Comparison of ENCODE assay signal across 18 mouse cellular contexts in genomic region chr2:74745540-74746297, GRCm38 (mm10). TPM values are rescaled to one million over a fixed set of nuclear protein-coding genes. Genes with fewer than 3 reads are reported as not detected.
DNase-seq lines count a peak whose midpoint lies in the region; ATAC-seq and TF ChIP-seq lines count a peak whose summit lies in the region.
"Had no signal": no experiment of that assay in that cellular context is flagged by ENCODE, and none has a peak within 500 bp of the region (broad histone marks: within the 10 kb centered on the region; RNA-seq: fewer than 3 reads in every experiment).

No protein-coding gene starts in this region.

- no peak for TF ChIP-seq CTCF in heart, adult 2 months (IDR thresholded peaks at IDR 0.05)
- TF ChIP-seq CTCF in stomach, postnatal 0 days (IDR thresholded peaks at IDR 0.05; ENCODE audit: low read depth) = no peak

- no peak overlapping the region for H3K9ac ChIP-seq in heart, adult 2 months (ENCODE audit: low read depth, low read length)
- no peak overlapping the region for H3K9ac ChIP-seq in stomach, embryonic 14.5 days (replicated peaks; ENCODE audit: low read depth, low read length)
- no peak overlapping the region for H3K9ac ChIP-seq in stomach, postnatal 0 days (ENCODE audit: low read length)
- H3K9ac ChIP-seq: heart, embryonic 12.5 days had no signal

- no peak overlapping the region for H3K4me2 ChIP-seq in stomach, embryonic 14.5 days (replicated peaks; ENCODE audit: low read depth, low read length)
- H3K4me2 ChIP-seq in stomach, postnatal 0 days (replicated peaks; ENCODE audit: low read depth) = no peak overlapping the region

- ATAC-seq in stomach, embryonic 14.5 days (ENCODE audit: insufficient number of reproducible peaks, insufficient read depth, low FRiP score, low read depth) = no peak
- no peak for ATAC-seq in stomach, postnatal 0 days (ENCODE audit: low FRiP score, low TSS enrichment)
- ATAC-seq: activated CD4-positive, CD25-positive, alpha-beta regulatory T cell, adult 4 months had no signal

- H3K4me3 ChIP-seq in heart, embryonic 10.5 days = no peak overlapping the region
- no peak overlapping the region for H3K4me3 ChIP-seq in heart, adult 2 months
- no peak overlapping the region for H3K4me3 ChIP-seq in stomach, embryonic 14.5 days (ENCODE audit: low read depth, low read length)
- H3K4me3 ChIP-seq in stomach, postnatal 0 days (ENCODE audit: low read depth, low read length) = no peak overlapping the region
- no peak overlapping the region for H3K4me3 ChIP-seq in limb, embryonic 10.5 days

- H3K4me1 ChIP-seq in heart, embryonic 10.5 days = peaks cover 28% of the 10 kb centered on the region
- no peaks in the 10 kb centered on the region for H3K4me1 ChIP-seq in heart, adult 2 months (ENCODE audit: control insufficient read depth, insufficient read depth, low read length)
- no peaks in the 10 kb centered on the region for H3K4me1 ChIP-seq in stomach, embryonic 14.5 days (ENCODE audit: control insufficient read depth, insufficient read depth, low read length)
- no peaks in the 10 kb centered on the region; the same call in 1 of the 2 replicates for H3K4me1 ChIP-seq in stomach, postnatal 0 days (replicated peaks; ENCODE audit: control insufficient read depth, insufficient read depth)
- H3K4me1 ChIP-seq in limb, embryonic 10.5 days = peaks cover 69% of the 10 kb centered on the region

- no peaks in the 10 kb centered on the region for H3K9me3 ChIP-seq in heart, embryonic 10.5 days
- no peaks in the 10 kb centered on the region for H3K9me3 ChIP-seq in stomach, embryonic 14.5 days (ENCODE audit: control insufficient read depth, low read depth, low read length)
- H3K9me3 ChIP-seq in stomach, postnatal 0 days (ENCODE audit: control insufficient read depth, low read length) = no peaks in the 10 kb centered on the region
- no peaks in the 10 kb centered on the region for H3K9me3 ChIP-seq in limb, embryonic 10.5 days (replicated peaks)
- H3K9me3 ChIP-seq: heart, embryonic 12.5 days had no signal

- peak; percentile 72 for DNase-seq in heart, embryonic 10.5 days (ENCODE audit: low spot score)
- no peak for DNase-seq in heart, adult 2 months
- no peak for DNase-seq in stomach, postnatal 0 days (ENCODE audit: low spot score)
- DNase-seq in limb, embryonic 10.5 days (ENCODE audit: low spot score) = peak; percentile 42
- no peak for DNase-seq in lung, postnatal 10 days
- DNase-seq in retina, embryonic 14.5 days (ENCODE audit: low spot score) = no peak
- DNase-seq in right cerebral cortex, postnatal 4 days = no peak
- DNase-seq: cerebellum, adult 9-10 months; kidney, postnatal 25 days; layer of hippocampus, postnatal 36 days; spleen, adult 18-20 months; thymus, adult 18-20 months had no signal

- no peak for TF ChIP-seq EP300 in heart, adult 2 months (IDR thresholded peaks at IDR 0.05; ENCODE audit: insufficient read depth, low read depth, low read length)
- no peak for TF ChIP-seq EP300 in stomach, postnatal 0 days (optimal IDR thresholded peaks at IDR 0.05)

- H3K36me3 ChIP-seq in heart, embryonic 10.5 days = no peaks in the 10 kb centered on the region
- no peaks in the 10 kb centered on the region for H3K36me3 ChIP-seq in heart, adult 2 months (ENCODE audit: control insufficient read depth, insufficient read depth, low read length)
- H3K36me3 ChIP-seq in stomach, embryonic 14.5 days (ENCODE audit: control insufficient read depth, insufficient read depth, low read length) = no peaks in the 10 kb centered on the region
- no peaks in the 10 kb centered on the region for H3K36me3 ChIP-seq in stomach, postnatal 0 days (ENCODE audit: control insufficient read depth, insufficient read depth, low read length)
- 0 out of 2 replicates have a peak, but pooled peaks cover 3% of the 10 kb centered on the region for H3K36me3 ChIP-seq in limb, embryonic 10.5 days
- H3K36me3 ChIP-seq: heart, embryonic 12.5 days had no signal

- H3K27ac ChIP-seq in heart, embryonic 10.5 days = 0 out of 2 replicates have a peak overlapping the region, but pooled peaks have one; percentile 62
- H3K27ac ChIP-seq in heart, adult 2 months = no peak overlapping the region
- peak overlapping the region; percentile 28; the same call in 1 of the 2 replicates for H3K27ac ChIP-seq in stomach, embryonic 14.5 days (ENCODE audit: low read length)
- no peak overlapping the region for H3K27ac ChIP-seq in stomach, postnatal 0 days (replicated peaks)
- peak overlapping the region; percentile 81; the same call in 1 of the 2 replicates for H3K27ac ChIP-seq in limb, embryonic 10.5 days

- no peak for TF ChIP-seq POLR2A in heart, adult 2 months (IDR thresholded peaks at IDR 0.05; ENCODE audit: insufficient read depth, low read depth, low read length)

- peaks cover 100% of the 10 kb centered on the region for H3K27me3 ChIP-seq in heart, embryonic 10.5 days (ENCODE audit: insufficient read depth, poor library complexity, severe bottlenecking)
- peaks cover 40% of the 10 kb centered on the region for H3K27me3 ChIP-seq in heart, adult 2 months (ENCODE audit: control insufficient read depth, insufficient read depth, low read length)
- peaks cover 83% of the 10 kb centered on the region for H3K27me3 ChIP-seq in stomach, embryonic 14.5 days (ENCODE audit: control insufficient read depth, insufficient read depth, low read length)
- H3K27me3 ChIP-seq in stomach, postnatal 0 days (ENCODE audit: control insufficient read depth, insufficient read depth, low read length) = peaks cover 44% of the 10 kb centered on the region
- H3K27me3 ChIP-seq in limb, embryonic 10.5 days (ENCODE audit: low read depth, poor library complexity, severe bottlenecking) = peaks cover 94% of the 10 kb centered on the region

- 5% methylated on average over 6 of the region's 6 CpGs for WGBS in heart, embryonic 10.5 days
- 12% methylated on average over 6 of the region's 6 CpGs for WGBS in heart, adult 2 months
- 10% methylated on average over 6 of the region's 6 CpGs for WGBS in stomach, embryonic 14.5 days
- 13% methylated on average over 6 of the region's 6 CpGs for WGBS in stomach, postnatal 0 days
- 6% methylated on average over 6 of the region's 6 CpGs for WGBS in limb, embryonic 10.5 days

- intact Hi-C loops in heart, adult 2 months (cut with DNase I) = no loop called here

- H3K79me2 ChIP-seq in heart, adult 2 months (replicated peaks; ENCODE audit: control insufficient read depth, insufficient read depth, low read length) = no peaks in the 10 kb centered on the region

RNA-seq across cellular contexts. Expression of gene Hoxd1, which starts 17.1 kb away (rescaled TPM):
- 0.22 and 0.49 TPM in 2 replicates for polyA plus RNA-seq in heart, embryonic 10.5 days (2016; fragmentation: Nextera tagmentation; extraction: Ambion mirVana)
- not detected for total RNA-seq in heart, adult 2 months (2021)
- not detected in 2 replicates for polyA plus RNA-seq in heart, adult 2 months (2012; rRNA removed)
- polyA plus RNA-seq in stomach, embryonic 14.5 days (2014; fragmentation: Nextera tagmentation; extraction: Ambion mirVana) = 0.13 TPM in 1 of 2 replicates, not detected in the other
- not detected in 2 replicates for polyA plus RNA-seq in stomach, postnatal 0 days (2015; fragmentation: Nextera tagmentation; extraction: Ambion mirVana)
- 0.68 and 1.2 TPM in 2 replicates for polyA plus RNA-seq in limb, embryonic 10.5 days (2016; fragmentation: Nextera tagmentation; extraction: Ambion mirVana)
- total RNA-seq: MEL; midbrain, postnatal 0 days had no signal
- polyA plus RNA-seq: activated CD4-positive, CD25-positive, alpha-beta regulatory T cell, adult 4 months; heart, embryonic 12.5 days; lung, embryonic 16.5 days; midbrain, postnatal 0 days had no signal

RNA-seq across cellular contexts. Expression of gene Gm28230, which starts 19.2 kb away (rescaled TPM):
- 0.07 and 0.35 TPM in 2 replicates for polyA plus RNA-seq in heart, embryonic 10.5 days (2016; fragmentation: Nextera tagmentation; extraction: Ambion mirVana)
- total RNA-seq in heart, adult 2 months (2021) = under 1 TPM in 1 of 2 experiments, not detected in 1; 0.14 TPM
- polyA plus RNA-seq in heart, adult 2 months (2012; rRNA removed) = 0.04 and 0.20 TPM in 2 replicates
- polyA plus RNA-seq in stomach, embryonic 14.5 days (2014; fragmentation: Nextera tagmentation; extraction: Ambion mirVana) = 0.10 TPM in 1 of 2 replicates, not detected in the other
- polyA plus RNA-seq in stomach, postnatal 0 days (2015; fragmentation: Nextera tagmentation; extraction: Ambion mirVana) = not detected in 2 replicates
- polyA plus RNA-seq in limb, embryonic 10.5 days (2016; fragmentation: Nextera tagmentation; extraction: Ambion mirVana) = 0.70 and 0.79 TPM in 2 replicates
- total RNA-seq: layer of hippocampus, postnatal 36 days; MEL; midbrain, postnatal 0 days had no signal
- polyA plus RNA-seq: activated CD4-positive, CD25-positive, alpha-beta regulatory T cell, adult 4 months; heart, embryonic 12.5 days; lung, embryonic 16.5 days; midbrain, postnatal 0 days had no signal

RNA-seq across cellular contexts. Expression of gene Hoxd4, which starts 34.0 kb away (rescaled TPM):
- polyA plus RNA-seq in heart, embryonic 10.5 days (2016; fragmentation: Nextera tagmentation; extraction: Ambion mirVana) = 0.29 TPM in 1 of 2 replicates, not detected in the other
- under 1 TPM; 0.21 to 0.45 TPM for total RNA-seq in heart, adult 2 months (2021)
- 0.53 and 1.0 TPM in 2 replicates for polyA plus RNA-seq in heart, adult 2 months (2012; rRNA removed)
- polyA plus RNA-seq in stomach, embryonic 14.5 days (2014; fragmentation: Nextera tagmentation; extraction: Ambion mirVana) = 0.81 and 0.87 TPM in 2 replicates
- 0.08 and 0.19 TPM in 2 replicates for polyA plus RNA-seq in stomach, postnatal 0 days (2015; fragmentation: Nextera tagmentation; extraction: Ambion mirVana)
- polyA plus RNA-seq in limb, embryonic 10.5 days (2016; fragmentation: Nextera tagmentation; extraction: Ambion mirVana) = 1.2 and 2.3 TPM in 2 replicates
- total RNA-seq: layer of hippocampus, postnatal 36 days; MEL had no signal
- polyA plus RNA-seq: activated CD4-positive, CD25-positive, alpha-beta regulatory T cell, adult 4 months; lung, embryonic 16.5 days; midbrain, postnatal 0 days had no signal

RNA-seq across cellular contexts. Expression of gene Hoxd3, which starts 34.0 kb away (rescaled TPM):
- 0.73 and 2.9 TPM in 2 replicates for polyA plus RNA-seq in heart, embryonic 10.5 days (2016; fragmentation: Nextera tagmentation; extraction: Ambion mirVana)
- total RNA-seq in heart, adult 2 months (2021) = not detected
- polyA plus RNA-seq in heart, adult 2 months (2012; rRNA removed) = 0.06 TPM in 1 of 2 replicates, not detected in the other
- polyA plus RNA-seq in stomach, embryonic 14.5 days (2014; fragmentation: Nextera tagmentation; extraction: Ambion mirVana) = 14.5 and 16.2 TPM in 2 replicates
- polyA plus RNA-seq in stomach, postnatal 0 days (2015; fragmentation: Nextera tagmentation; extraction: Ambion mirVana) = 1.3 and 1.5 TPM in 2 replicates
- 1.4 and 3.0 TPM in 2 replicates for polyA plus RNA-seq in limb, embryonic 10.5 days (2016; fragmentation: Nextera tagmentation; extraction: Ambion mirVana)
- total RNA-seq: layer of hippocampus, postnatal 36 days; MEL had no signal
- polyA plus RNA-seq: activated CD4-positive, CD25-positive, alpha-beta regulatory T cell, adult 4 months; midbrain, postnatal 0 days had no signal

RNA-seq across cellular contexts. Expression of gene Hoxd8, which starts 41.3 kb away (rescaled TPM):
- 0.09 and 1.3 TPM in 2 replicates for polyA plus RNA-seq in heart, embryonic 10.5 days (2016; fragmentation: Nextera tagmentation; extraction: Ambion mirVana)
- total RNA-seq in heart, adult 2 months (2021) = 1 to 10 TPM in 1 of 2 experiments, under 1 TPM in 1; 0.61 to 1.0 TPM
- polyA plus RNA-seq in heart, adult 2 months (2012; rRNA removed) = 0.59 and 0.61 TPM in 2 replicates
- 2.6 and 2.9 TPM in 2 replicates for polyA plus RNA-seq in stomach, embryonic 14.5 days (2014; fragmentation: Nextera tagmentation; extraction: Ambion mirVana)
- polyA plus RNA-seq in stomach, postnatal 0 days (2015; fragmentation: Nextera tagmentation; extraction: Ambion mirVana) = 1.3 TPM in 2 replicates
- polyA plus RNA-seq in limb, embryonic 10.5 days (2016; fragmentation: Nextera tagmentation; extraction: Ambion mirVana) = 11.6 and 17.4 TPM in 2 replicates
- total RNA-seq: layer of hippocampus, postnatal 36 days had no signal
- polyA plus RNA-seq: activated CD4-positive, CD25-positive, alpha-beta regulatory T cell, adult 4 months; midbrain, postnatal 0 days had no signal

Comparison
In these comparisons a context has a peak if more than half of its experiments do, and no peak if none do; other contexts are left out.
1. DNase-seq: peak in heart, embryonic 10.5 days (single experiment) and limb, embryonic 10.5 days (single experiment); none in heart, adult 2 months (0 of 2), stomach, postnatal 0 days (single experiment), lung, postnatal 10 days (single experiment), retina, embryonic 14.5 days (single experiment) and right cerebral cortex, postnatal 4 days (single experiment).
2. H3K27ac ChIP-seq: peak in heart, embryonic 10.5 days (single experiment), stomach, embryonic 14.5 days (single experiment) and limb, embryonic 10.5 days (single experiment); none in heart, adult 2 months (single experiment) and stomach, postnatal 0 days (single experiment).